Mouse (Mus musculus) spleen, adult 2 months (tissue): ENCODE data around the gene Tmem248. TPM values are rescaled to one million over a fixed set of nuclear protein-coding genes. Genes with fewer than 3 reads are reported as not detected.
"Not testable (repeated sequence)": the region's sequence is repeated elsewhere in the genome, so short reads cannot be mapped to it uniquely, and the experiment has no call there.

ENCODE experiments used
- DNase-seq, 2 experiments: peaks; one replicate each; pipeline versions ENCODE4 v3.0.0 to v3.0.0-alpha.2; 2012 to 2021; ENCODE audit warnings: low spot score in 2 of 2, low read depth in 1 of 2
- H3K27ac ChIP-seq: fragments of 200-500 bp; 2 replicates; pipeline ENCODE4 v1.5.1; 2012; ENCODE audit warnings: low read length, inconsistent platforms; ENCODE audit not compliant: insufficient read depth
- H3K27me3 ChIP-seq: fragments of 200-500 bp; 2 replicates; pipeline ENCODE4 v1.6.1; 2012; ENCODE audit warnings: mild to moderate bottlenecking, moderate library complexity, low read length, inconsistent platforms; ENCODE audit not compliant: control insufficient read depth, insufficient read depth
- H3K36me3 ChIP-seq: fragments of 200-500 bp; 2 replicates; pipeline ENCODE4 v1.6.1; 2012; ENCODE audit warnings: mild to moderate bottlenecking, low read length, inconsistent platforms; ENCODE audit not compliant: control insufficient read depth, insufficient read depth
- H3K4me1 ChIP-seq: fragments of 200-500 bp; 2 replicates; pipeline ENCODE4 v1.6.1; 2011; ENCODE audit warnings: inconsistent platforms; ENCODE audit not compliant: control insufficient read depth, insufficient read depth, insufficient read length
- H3K4me3 ChIP-seq: fragments of 200-500 bp; 2 replicates; pipeline ENCODE4 v1.5.1; 2011; ENCODE audit warnings: mild to moderate bottlenecking, inconsistent platforms; ENCODE audit not compliant: insufficient read depth, insufficient read length; ENCODE audit errors: extremely low read depth
- CTCF ChIP-seq: fragments of 200-500 bp; IDR thresholded peaks from 2 replicates; pipeline ENCODE4 v1.5.1; 2011; ENCODE audit warnings: mild to moderate bottlenecking, inconsistent platforms; ENCODE audit not compliant: insufficient read depth, insufficient read length, insufficient replicate concordance; ENCODE audit errors: extremely low read depth
- POLR2A ChIP-seq: fragments of 200-500 bp; IDR thresholded peaks from 2 replicates; pipeline ENCODE4 v1.6.1; 2011; ENCODE audit warnings: low read depth, low read length, inconsistent platforms
- WGBS: fragments of 180-500 bp; shearing (Covaris S2); methylation state at CpG from one replicate; pipeline ENCODE4 v1.1.7; 2018; 5-methylcytosine and 5-hydroxymethylcytosine counted together
- polyA plus RNA-seq: library from polyadenylated mRNA; depleted of rRNA; stranded (reverse); fragments of >200 nt; gene quantifications from 2 replicates; pipeline ENCODE4 v1.2.3, GENCODE M21; 2012

Tmem248 gene
- polyA plus RNA-seq, 1 experiment, result 18.6 TPM

DNA sequence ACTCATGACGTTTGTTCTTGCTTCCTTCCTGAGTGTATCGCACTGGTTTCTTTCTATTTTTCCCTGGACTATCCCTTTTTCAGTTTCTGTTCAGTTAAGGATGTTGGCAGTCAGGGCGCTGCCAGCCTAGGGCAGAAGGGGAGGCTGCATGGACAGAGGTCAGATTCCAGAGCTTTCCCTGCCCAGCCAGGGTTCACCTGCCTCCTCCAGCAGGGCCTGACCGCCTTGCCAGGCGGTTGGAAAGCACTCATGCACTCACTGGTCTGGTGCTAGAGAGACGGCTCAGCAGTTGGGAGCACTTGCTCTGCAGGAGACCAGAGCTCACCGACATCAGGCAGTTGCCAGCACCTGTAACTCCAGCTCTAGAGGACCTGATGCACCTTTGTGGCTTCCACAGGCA is 22.4 kb downstream of the Tmem248 start:
- Histone ChIP-seq H3K27ac (no peak overlapping the region), H3K4me3 (no peak overlapping the region), H3K4me1 (no peaks in the 10 kb centered on the region), H3K36me3 (peaks cover 56% of the 10 kb centered on the region), H3K27me3 (no peaks in the 10 kb centered on the region)
- TF ChIP-seq POLR2A (no peak), CTCF (no peak)
- 94% methylated on average over 7 of the region's 7 CpGs for WGBS
- DNase-seq, result no peak

GRCm38 (mm10) chr5:130239856-130240255 is 23.0 kb downstream of the Tmem248 start:
- Histone ChIP-seq H3K4me1 (no peaks in the 10 kb centered on the region), H3K27me3 (no peaks in the 10 kb centered on the region), H3K36me3 (peaks cover 54% of the 10 kb centered on the region), H3K4me3 (no peak overlapping the region), H3K27ac (no peak overlapping the region)
- DNase-seq, result no peak
- WGBS, result 99% methylated on average over 2 of the region's 2 CpGs
- TF ChIP-seq POLR2A, result no peak
- no peak for TF ChIP-seq CTCF

DNA sequence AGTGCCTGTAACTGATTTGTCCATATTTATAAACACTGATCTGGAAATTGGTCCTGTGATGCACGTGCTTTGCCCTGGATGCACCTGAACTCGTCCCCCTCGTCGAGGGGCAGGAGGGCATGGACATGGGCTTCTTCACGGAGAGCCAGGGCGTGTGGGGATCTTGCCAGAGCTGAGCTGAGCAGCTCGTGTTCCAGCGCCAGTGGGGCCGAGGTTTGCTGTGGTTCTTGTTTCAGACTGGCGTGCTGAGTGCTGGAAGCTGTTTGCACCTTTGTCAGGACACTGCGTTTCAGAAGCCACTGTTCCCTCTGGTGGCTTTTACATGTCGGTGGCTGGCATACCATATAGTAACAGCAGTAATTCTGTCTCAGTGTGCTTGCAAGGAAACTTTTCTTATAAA is 24.5 kb downstream of the Tmem248 start:
- Histone ChIP-seq H3K27me3 (no peaks in the 10 kb centered on the region), H3K4me1 (no peaks in the 10 kb centered on the region), H3K36me3 (peaks cover 56% of the 10 kb centered on the region), H3K27ac (no peak overlapping the region), H3K4me3 (no peak overlapping the region)
- no peak for TF ChIP-seq POLR2A
- TF ChIP-seq CTCF, result no peak
- WGBS, result 94% methylated on average over 12 of the region's 12 CpGs
- no peak for DNase-seq

DNA sequence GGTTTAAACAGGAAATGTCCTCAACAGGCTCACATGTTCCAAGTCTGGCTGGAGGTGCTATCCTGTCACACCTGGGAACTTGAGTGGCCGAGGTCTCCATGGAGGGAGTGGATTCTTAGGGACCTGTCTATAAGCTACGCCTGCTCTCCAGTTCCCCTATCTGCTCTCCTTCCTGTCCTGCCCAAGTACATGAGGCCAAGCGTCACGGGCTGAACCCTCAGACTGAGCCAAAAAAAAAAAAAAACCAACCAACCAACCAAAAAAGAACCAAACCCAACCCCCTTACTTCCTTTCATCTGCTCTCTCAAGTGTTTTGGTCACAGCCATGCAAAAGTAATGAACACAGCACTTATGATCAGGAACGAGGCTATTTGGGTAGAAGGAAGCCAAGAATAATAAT is 30.9 kb downstream of the Tmem248 start:
- TF ChIP-seq CTCF (no peak), POLR2A (no peak)
- DNase-seq, result no peak
- H3K36me3 ChIP-seq, result peaks cover 61% of the 10 kb centered on the region

GRCm38 (mm10) chr5:130254164-130255016 is 37.5 kb downstream of the Tmem248 start:
- Histone ChIP-seq H3K27ac (peak overlapping the region; percentile 91), H3K27me3 (no peaks in the 10 kb centered on the region), H3K36me3 (peaks cover 32% of the 10 kb centered on the region), H3K4me3 (peak overlapping the region; percentile 84), H3K4me1 (peaks cover 2% of the 10 kb centered on the region; the same call in 1 of the 2 replicates)
- peak in 1 of 2 experiments; percentile 13 for DNase-seq
- WGBS, result 5% methylated on average over 19 of the region's 19 CpGs
- TF ChIP-seq CTCF, result 0 out of 2 replicates have a peak, but pooled peaks have one; percentile 1
- TF ChIP-seq POLR2A, result no peak

More for the DNA sequence above, 30.9 kb downstream of the Tmem248 start:
- Histone ChIP-seq H3K4me3 (no peak overlapping the region), H3K27ac (no peak overlapping the region), H3K27me3 (no peaks in the 10 kb centered on the region), H3K4me1 (no peaks in the 10 kb centered on the region)
- WGBS, result 26% methylated on average over 5 of the region's 5 CpGs

DNA sequence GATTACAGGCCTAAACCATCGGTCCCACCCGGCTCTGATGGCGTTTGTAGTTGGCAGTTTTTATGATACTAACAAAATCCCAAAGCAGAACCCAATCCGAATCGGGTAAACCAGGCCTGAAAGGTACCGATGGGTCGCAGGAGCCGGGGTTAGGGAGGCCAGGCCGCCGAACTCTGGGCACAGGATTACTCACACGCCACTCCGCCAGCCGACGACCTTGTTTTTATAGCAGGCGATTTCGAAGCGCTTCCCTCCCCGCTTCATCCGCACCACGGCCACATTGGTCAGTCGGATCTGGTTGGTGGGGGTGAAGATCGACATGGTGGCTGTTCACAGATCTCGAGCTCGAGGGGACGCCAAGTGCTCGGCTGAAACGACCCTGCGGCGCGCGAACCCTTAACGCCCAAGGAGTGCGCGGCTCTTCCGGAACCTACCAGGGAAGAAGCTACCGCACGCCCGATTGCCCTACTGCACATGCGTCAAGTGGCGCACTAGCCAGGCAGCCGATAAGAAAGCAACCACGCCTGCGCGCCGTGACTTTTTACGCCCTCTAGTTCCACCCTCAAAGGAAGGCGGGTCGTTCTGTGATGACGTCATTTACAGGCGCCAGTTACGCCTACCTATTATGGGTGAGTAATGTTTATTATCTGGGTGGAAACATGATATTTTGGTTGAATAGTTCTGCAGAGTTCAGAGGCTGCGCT is 38.3 kb downstream of the Tmem248 start, which contains the start of the genes Sbds and Tyw1:
Gene Sbds, minus strand, starts transcription at position 514 of the 704 bp plus-strand sequence.
Gene Tyw1, plus strand, starts transcription at position 603 of the 704 bp plus-strand sequence.
- peak; percentile 98 to 99 for DNase-seq
- TF ChIP-seq POLR2A (peak; percentile 93), CTCF (no peak)
- under 1% methylated on average over 52 of the region's 52 CpGs for whole genome bisulfite sequencing
- Histone ChIP-seq H3K4me3 (peak within 1 kb of the TSS; percentile 84), H3K27ac (peak within 1 kb of the TSS; percentile 91), H3K27me3 (no peaks in the 10 kb centered on the region), H3K4me1 (peaks cover 2% of the 10 kb centered on the region; the same call in 1 of the 2 replicates), H3K36me3 (peaks cover 25% of the 10 kb centered on the region)

DNA sequence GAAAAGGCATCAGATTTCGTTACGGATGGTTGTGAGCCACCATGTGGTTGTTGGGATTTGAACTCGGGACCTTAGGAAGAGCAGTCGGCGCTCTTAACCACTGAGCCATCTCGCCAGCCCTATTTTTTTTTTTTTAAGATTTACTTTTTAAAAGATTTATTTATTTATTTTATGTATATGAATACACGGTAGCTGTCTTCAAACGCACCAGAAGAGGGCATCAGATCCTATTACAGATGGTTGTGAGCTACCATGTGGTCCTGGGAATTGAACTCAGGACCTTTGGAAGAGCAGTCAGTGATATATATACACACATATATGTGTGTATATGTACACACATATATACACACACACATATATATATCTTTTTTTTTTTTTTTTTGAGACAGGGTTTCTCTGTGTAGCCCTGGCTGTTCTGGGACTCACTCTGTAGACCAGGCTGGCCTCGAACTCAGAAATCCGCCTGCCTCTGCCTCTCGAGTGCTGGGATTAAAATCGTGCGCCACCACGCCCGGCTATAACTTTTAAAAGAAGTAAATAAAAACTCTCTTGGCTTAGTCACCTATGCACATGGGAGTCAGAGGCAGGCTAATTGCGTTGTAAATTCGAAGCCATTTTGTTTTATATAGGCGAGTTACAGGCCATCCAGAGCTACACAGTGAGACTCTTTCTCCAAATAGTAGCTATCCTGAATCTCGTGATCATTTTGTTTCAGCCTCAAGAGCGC is 39.1 kb downstream of the Tmem248 start:
- H3K4me3 ChIP-seq, H3K27ac ChIP-seq, H3K27me3 ChIP-seq, DNase-seq, H3K4me1 ChIP-seq: not testable (repeated sequence)
- peaks cover 21% of the 10 kb centered on the region for H3K36me3 ChIP-seq
- 28% methylated on average over 20 of the region's 20 CpGs for WGBS
